Mouse (Mus musculus) ES-E14 (cell line): Measurements from ENCODE around the gene Zfp738.

ENCODE experiments used
- CHD2 ChIP-seq: IDR thresholded peaks from 2 replicates; pipeline ENCODE4 v1.6.1; 2014; ENCODE audit warnings: mild to moderate bottlenecking, low read depth, low read length, inconsistent platforms
- MAFK ChIP-seq: IDR thresholded peaks from 2 replicates; pipeline ENCODE4 v1.6.1; 2014; ENCODE audit warnings: mild to moderate bottlenecking, low read depth, low read length, inconsistent platforms; ENCODE audit not compliant: insufficient read depth
- ZC3H11A ChIP-seq: IDR thresholded peaks from 2 replicates; pipeline ENCODE4 v1.6.1; 2012; ENCODE audit warnings: low read depth, mild to moderate bottlenecking, inconsistent platforms, low read length, borderline replicate concordance
- ZNF384 ChIP-seq: IDR thresholded peaks from 2 replicates; pipeline ENCODE4 v1.6.1; 2012; ENCODE audit warnings: low read depth, low read length, inconsistent platforms

- TF ChIP-seq ZNF384 (no peak), ZC3H11A (no peak), CHD2 (no peak), MAFK (no peak)
These were observed 41.2 kb upstream of the Zfp738 start for GRCm38 (mm10) chr13:67728106-67728505.
